Mouse (Mus musculus): ENCODE results near the gene Gm10188. TPM values are rescaled to one million over a fixed set of nuclear protein-coding genes. Genes with fewer than 3 reads are reported as not detected.

Gm10188 gene
- polyA plus RNA-seq (2017; shearing (Covaris generic)): not detected

GRCm38 (mm10) chr1:132229667-132230066 is at the start of gene Gm10188:
TSS of gene Gm10188 (minus strand) at chr1:132229767.

GRCm38 (mm10) chr1:132191093-132191785 is 38.3 kb downstream of the Gm10188 start, which contains the start of the genes Lemd1 and AC124108.1:
TSS of gene Lemd1 (plus strand) at chr1:132191431.
TSS of gene AC124108.1 (plus strand) at chr1:132191457.

Other genes starting within 250 kb of the Gm10188 start
- gene Elk4, start 222.2 kb downstream of the Gm10188 start, polyA plus RNA-seq (2017; shearing (Covaris generic)): 65.3 TPM
- gene Mfsd4a, start 161.7 kb downstream of the Gm10188 start, polyA plus RNA-seq (2017; shearing (Covaris generic)): 83.3 TPM
- not detected for gene Cdk18, start 90.1 kb downstream of the Gm10188 start, polyA plus RNA-seq (2017; shearing (Covaris generic))
- gene Lemd1, start 38.3 kb downstream of the Gm10188 start, polyA plus RNA-seq (2017; shearing (Covaris generic)): not detected
- not detected for gene AC124108.1, start 38.3 kb downstream of the Gm10188 start, polyA plus RNA-seq (2017; shearing (Covaris generic))
- not detected for gene Klhdc8a, start 68.9 kb upstream of the Gm10188 start, polyA plus RNA-seq (2017; shearing (Covaris generic))
- gene Nuak2, start 86.4 kb upstream of the Gm10188 start, polyA plus RNA-seq (2017; shearing (Covaris generic)): 5.8 TPM
- 1.0 TPM for gene Tmcc2, start 161.5 kb upstream of the Gm10188 start, polyA plus RNA-seq (2017; shearing (Covaris generic))
- gene Dstyk, start 187.8 kb upstream of the Gm10188 start, polyA plus RNA-seq (2017; shearing (Covaris generic)): 10.4 TPM
- 86.5 TPM for gene Rbbp5, start 247.6 kb upstream of the Gm10188 start, polyA plus RNA-seq (2017; shearing (Covaris generic))